Mouse (Mus musculus): Measurements from ENCODE around the gene Cd63.

DNA sequence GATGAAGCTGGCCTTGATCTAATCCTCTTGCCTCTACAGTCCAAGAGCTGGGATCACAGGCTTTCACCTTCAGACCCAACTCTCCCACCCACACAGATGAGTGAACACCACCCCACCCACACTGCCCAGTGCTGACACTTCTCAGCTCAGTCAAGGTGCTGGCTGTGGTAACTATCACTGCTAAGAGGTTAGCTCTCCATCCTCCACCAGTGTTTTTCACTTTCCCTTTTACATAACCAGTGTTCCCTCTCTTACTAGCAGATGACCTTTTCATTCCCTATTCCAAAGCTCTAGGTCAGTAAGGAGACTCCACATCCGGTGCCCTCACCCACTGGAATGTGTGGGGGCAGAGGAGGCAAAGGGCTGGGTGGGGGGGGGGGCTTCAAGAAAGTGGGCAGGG is 20.5 kb downstream of the Cd63 start:
- TF ChIP-seq CEBPB (IDR thresholded peaks at IDR 0.05; ENCODE audit: low read depth): no peak
- TF ChIP-seq CTCF (IDR thresholded peaks at IDR 0.05; ENCODE audit: control insufficient read depth, insufficient read depth, insufficient read length): no peak
- TF ChIP-seq FOSL1 (IDR thresholded peaks at IDR 0.05; ENCODE audit: insufficient read depth, low read length, poor library complexity, severe bottlenecking): no peak
- TF ChIP-seq MYOG (IDR thresholded peaks at IDR 0.05; ENCODE audit: control insufficient read depth, extremely low read depth, insufficient read length): no peak
- no peak for TF ChIP-seq USF1 (IDR thresholded peaks at IDR 0.05; ENCODE audit: low read depth)
